ENCODE assay signal across 12 mouse cellular contexts in genomic region chr17:47965885-47966505, GRCm38 (mm10). TPM values are rescaled to one million over a fixed set of nuclear protein-coding genes. Genes with fewer than 3 reads are reported as not detected.
DNase-seq lines count a peak whose midpoint lies in the region; ATAC-seq and TF ChIP-seq lines count a peak whose summit lies in the region.
"Had no signal": no experiment of that assay in that cellular context is flagged by ENCODE, and none has a peak within 500 bp of the region (broad histone marks: within the 10 kb centered on the region; RNA-seq: fewer than 3 reads in every experiment).

No protein-coding gene starts in this region.

- no peak overlapping the region for H3K4me2 ChIP-seq in neural tube, embryonic 11.5 days (ENCODE audit: low read depth)
- H3K4me2 ChIP-seq in neural tube, embryonic 15.5 days, result no peak overlapping the region
- H3K4me2 ChIP-seq in hindbrain, postnatal 0 days (ENCODE audit: low read depth, low read length), result no peak overlapping the region
- no peak overlapping the region for H3K4me2 ChIP-seq in limb, embryonic 11.5 days (ENCODE audit: low read depth, severe bottlenecking)
- H3K4me2 ChIP-seq: midbrain, embryonic 12.5 days had no signal

- H3K9me3 ChIP-seq in neural tube, embryonic 11.5 days (ENCODE audit: control insufficient read depth, low read length), result no peaks in the 10 kb centered on the region
- no peaks in the 10 kb centered on the region for H3K9me3 ChIP-seq in neural tube, embryonic 15.5 days (replicated peaks)
- H3K9me3 ChIP-seq in hindbrain, postnatal 0 days (ENCODE audit: low read length), result peaks cover 2% of the 10 kb centered on the region; the same call in 1 of the 2 replicates
- no peaks in the 10 kb centered on the region; the same call in 1 of the 2 replicates for H3K9me3 ChIP-seq in limb, embryonic 11.5 days (ENCODE audit: control insufficient read depth, low read length)
- H3K9me3 ChIP-seq: midbrain, embryonic 12.5 days had no signal

- 27% methylated on average over 10 of the region's 12 CpGs for WGBS in neural tube, embryonic 11.5 days
- 8% methylated on average over 6 of the region's 12 CpGs for WGBS in neural tube, embryonic 15.5 days
- 62% methylated on average over 10 of the region's 12 CpGs for WGBS in hindbrain, postnatal 0 days
- WGBS in limb, embryonic 11.5 days, result 32% methylated on average over 10 of the region's 12 CpGs

- no peak overlapping the region for H3K9ac ChIP-seq in neural tube, embryonic 11.5 days (ENCODE audit: low read length)
- no peak overlapping the region for H3K9ac ChIP-seq in neural tube, embryonic 15.5 days (replicated peaks)
- no peak overlapping the region for H3K9ac ChIP-seq in hindbrain, postnatal 0 days (replicated peaks; ENCODE audit: low read length)
- no peak overlapping the region for H3K9ac ChIP-seq in limb, embryonic 11.5 days (ENCODE audit: low read length)
- H3K9ac ChIP-seq: midbrain, embryonic 12.5 days had no signal

- peaks cover 8% of the 10 kb centered on the region for H3K4me1 ChIP-seq in neural tube, embryonic 11.5 days (ENCODE audit: control insufficient read depth, insufficient read depth, low read length)
- peaks cover 6% of the 10 kb centered on the region; the same call in 1 of the 2 replicates for H3K4me1 ChIP-seq in neural tube, embryonic 15.5 days
- H3K4me1 ChIP-seq in hindbrain, postnatal 0 days (ENCODE audit: insufficient read depth, low read length), result no peaks in the 10 kb centered on the region
- peaks cover 15% of the 10 kb centered on the region for H3K4me1 ChIP-seq in limb, embryonic 11.5 days (ENCODE audit: control insufficient read depth, insufficient read depth, low read length)
- H3K4me1 ChIP-seq: midbrain, embryonic 12.5 days had no signal

- peak; percentile 31 for DNase-seq in neural tube, embryonic 11.5 days (ENCODE audit: low spot score)
- peak; percentile 37 for DNase-seq in hindbrain, postnatal 0 days (ENCODE audit: low spot score)
- peak; percentile 70 for DNase-seq in limb, embryonic 11.5 days (ENCODE audit: low spot score)
- DNase-seq in gastrocnemius, postnatal 25 days, result no peak
- DNase-seq in c-Kit-positive CD71-positive TER-119-positive erythroid progenitor cells, embryonic 14.5 days (ENCODE audit: low spot score), result no peak
- DNase-seq in layer of hippocampus, adult 18-20 months (ENCODE audit: low spot score in 2 of 2), result no peak
- DNase-seq: adrenal gland, postnatal 10 days; gastrocnemius, postnatal 10 days; right cerebral cortex, postnatal 25 days had no signal

- 0 out of 2 replicates have a peak overlapping the region, but pooled peaks have one; percentile 20 for H3K27ac ChIP-seq in neural tube, embryonic 11.5 days (ENCODE audit: low read depth, low read length)
- no peak overlapping the region for H3K27ac ChIP-seq in neural tube, embryonic 15.5 days (replicated peaks)
- no peak overlapping the region for H3K27ac ChIP-seq in hindbrain, postnatal 0 days
- peak overlapping the region; percentile 89 for H3K27ac ChIP-seq in limb, embryonic 11.5 days (replicated peaks; ENCODE audit: low read depth, low read length)
- H3K27ac ChIP-seq: midbrain, embryonic 12.5 days had no signal

- no peak for TF ChIP-seq CTCF in hindbrain, postnatal 0 days (IDR thresholded peaks at IDR 0.05; ENCODE audit: low read depth)

- no peaks in the 10 kb centered on the region for H3K27me3 ChIP-seq in neural tube, embryonic 11.5 days (ENCODE audit: control insufficient read depth, insufficient read depth, low read length)
- peaks cover 3% of the 10 kb centered on the region; the same call in 1 of the 2 replicates for H3K27me3 ChIP-seq in neural tube, embryonic 15.5 days (replicated peaks)
- H3K27me3 ChIP-seq in hindbrain, postnatal 0 days (ENCODE audit: insufficient read depth, low read length), result no peaks in the 10 kb centered on the region
- no peaks in the 10 kb centered on the region for H3K27me3 ChIP-seq in limb, embryonic 11.5 days (ENCODE audit: control insufficient read depth, insufficient read depth, low read length)

- peak; percentile 67 for ATAC-seq in neural tube, embryonic 11.5 days (ENCODE audit: insufficient read depth, low FRiP score, low TSS enrichment)
- no peak for ATAC-seq in neural tube, embryonic 15.5 days (ENCODE audit: low FRiP score)
- no peak for ATAC-seq in hindbrain, postnatal 0 days
- peak; percentile 65 for ATAC-seq in limb, embryonic 11.5 days (ENCODE audit: insufficient number of reproducible peaks, low FRiP score, low TSS enrichment, low read depth)
- ATAC-seq: lung, postnatal 0 days had no signal

- no peaks in the 10 kb centered on the region for H3K36me3 ChIP-seq in neural tube, embryonic 11.5 days (ENCODE audit: control insufficient read depth, insufficient read depth, low read length)
- no peaks in the 10 kb centered on the region for H3K36me3 ChIP-seq in neural tube, embryonic 15.5 days
- no peaks in the 10 kb centered on the region for H3K36me3 ChIP-seq in hindbrain, postnatal 0 days (ENCODE audit: insufficient read depth, low read length)
- H3K36me3 ChIP-seq in limb, embryonic 11.5 days (ENCODE audit: control insufficient read depth, insufficient read depth, low read length), result no peaks in the 10 kb centered on the region
- H3K36me3 ChIP-seq: midbrain, embryonic 12.5 days had no signal

- H3K4me3 ChIP-seq in neural tube, embryonic 11.5 days (ENCODE audit: low read depth, low read length), result no peak overlapping the region
- H3K4me3 ChIP-seq in neural tube, embryonic 15.5 days (replicated peaks), result no peak overlapping the region
- H3K4me3 ChIP-seq in hindbrain, postnatal 0 days (ENCODE audit: low read length), result no peak overlapping the region
- no peak overlapping the region for H3K4me3 ChIP-seq in limb, embryonic 11.5 days (ENCODE audit: low read depth, low read length)
- H3K4me3 ChIP-seq: midbrain, embryonic 12.5 days had no signal

RNA-seq across cellular contexts. Expression of gene Foxp4, which starts 41.5 kb away (rescaled TPM):
- 34.5 and 35.8 TPM in 2 replicates for polyA plus RNA-seq in neural tube, embryonic 11.5 days (2014; fragmentation: Nextera tagmentation; extraction: Ambion mirVana)
- 30.3 and 31.9 TPM in 2 replicates for polyA plus RNA-seq in neural tube, embryonic 15.5 days (2015; fragmentation: Nextera tagmentation; extraction: Ambion mirVana)
- 109 and 128 TPM in 2 replicates for total RNA-seq in hindbrain, postnatal 0 days (2014; rRNA removed)
- polyA plus RNA-seq in hindbrain, postnatal 0 days (2015; fragmentation: Nextera tagmentation; extraction: Ambion mirVana), result 29.3 and 31.3 TPM in 2 replicates
- 30.5 and 30.7 TPM in 2 replicates for polyA plus RNA-seq in limb, embryonic 11.5 days (2014; fragmentation: Nextera tagmentation; extraction: Ambion mirVana)
- 1 to 10 TPM; 6.4 to 7.6 TPM for total RNA-seq in gastrocnemius, postnatal 25 days (2021)
- 10 to 100 TPM; 49.7 to 56.1 TPM for total RNA-seq in layer of hippocampus, adult 18-20 months (2021)

Comparison
In these comparisons a context has a peak if more than half of its experiments do, and no peak if none do; other contexts are left out.
1. ATAC-seq: peak in neural tube, embryonic 11.5 days (single experiment) and limb, embryonic 11.5 days (single experiment); none in neural tube, embryonic 15.5 days (single experiment) and hindbrain, postnatal 0 days (single experiment).
2. H3K27ac ChIP-seq: peak in neural tube, embryonic 11.5 days (single experiment) and limb, embryonic 11.5 days (single experiment); none in neural tube, embryonic 15.5 days (single experiment) and hindbrain, postnatal 0 days (single experiment).
3. DNase-seq: peak in neural tube, embryonic 11.5 days (single experiment), hindbrain, postnatal 0 days (single experiment) and limb, embryonic 11.5 days (single experiment); none in gastrocnemius, postnatal 25 days (single experiment), c-Kit-positive CD71-positive TER-119-positive erythroid progenitor cells, embryonic 14.5 days (single experiment) and layer of hippocampus, adult 18-20 months (0 of 2).